Mouse (Mus musculus): ENCODE measurements around the gene Col8a1.

Col8a1 gene

GRCm38 (mm10) chr16:57754526-57755125 lies at the start of gene Col8a1:
Gene Col8a1 (minus strand): TSS chr16:57754737.
- in situ Hi-C loops (cut with MseI, MboI), result no loop called here

- in situ Hi-C loops (cut with MseI, MboI), result no loop called here
These were observed 47.3 kb upstream of the Col8a1 start for GRCm38 (mm10) chr16:57801886-57802285.

- in situ Hi-C loops (cut with MseI, MboI), result no loop called here
These were observed 41.8 kb upstream of the Col8a1 start for GRCm38 (mm10) chr16:57796321-57796720.

- in situ Hi-C loops (cut with MseI, MboI), result no loop called here
These were observed 24.5 kb upstream of the Col8a1 start for GRCm38 (mm10) chr16:57779011-57779410.

GRCm38 (mm10) chr16:57765615-57766014 lies 11.1 kb upstream of the Col8a1 start:
- in situ Hi-C loops (cut with MseI, MboI), result no loop called here

GRCm38 (mm10) chr16:57759862-57760261 lies 5.3 kb upstream of the Col8a1 start:
- in situ Hi-C loops (cut with MseI, MboI), result no loop called here

- in situ Hi-C loops (cut with MseI, MboI), result no loop called here
These were observed 1.2 kb upstream of the Col8a1 start for GRCm38 (mm10) chr16:57755708-57756107.

- in situ Hi-C loops (cut with MseI, MboI), result no loop called here
These were observed 704 bp upstream of the Col8a1 start for GRCm38 (mm10) chr16:57755241-57755640.

- in situ Hi-C loops (cut with MseI, MboI), result no loop called here
These were observed 827 bp downstream of the Col8a1 start for GRCm38 (mm10) chr16:57753539-57754280.

GRCm38 (mm10) chr16:57750549-57750948 lies 4.0 kb downstream of the Col8a1 start:
- in situ Hi-C loops (cut with MseI, MboI), result no loop called here

- in situ Hi-C loops (cut with MseI, MboI), result no loop called here
These were observed 6.4 kb downstream of the Col8a1 start for GRCm38 (mm10) chr16:57748093-57748492.

- in situ Hi-C loops (cut with MseI, MboI), result no loop called here
These were observed 7.0 kb downstream of the Col8a1 start for GRCm38 (mm10) chr16:57747357-57748056.

- in situ Hi-C loops (cut with MseI, MboI), result no loop called here
These were observed 14.4 kb downstream of the Col8a1 start for GRCm38 (mm10) chr16:57740169-57740568.

- in situ Hi-C loops (cut with MseI, MboI), result no loop called here
These were observed 19.6 kb downstream of the Col8a1 start for GRCm38 (mm10) chr16:57734942-57735341.

GRCm38 (mm10) chr16:57733545-57733944 lies 21.0 kb downstream of the Col8a1 start:
- in situ Hi-C loops (cut with MseI, MboI), result no loop called here

- in situ Hi-C loops (cut with MseI, MboI), result no loop called here
These were observed 21.4 kb downstream of the Col8a1 start for GRCm38 (mm10) chr16:57733139-57733538.

- in situ Hi-C loops (cut with MseI, MboI), result no loop called here
These were observed 29.6 kb downstream of the Col8a1 start for GRCm38 (mm10) chr16:57724978-57725377.

- in situ Hi-C loops (cut with MseI, MboI), result no loop called here
These were observed 35.6 kb downstream of the Col8a1 start for GRCm38 (mm10) chr16:57718982-57719381.

- in situ Hi-C loops (cut with MseI, MboI), result no loop called here
These were observed 55.8 kb downstream of the Col8a1 start for GRCm38 (mm10) chr16:57698733-57699132.

GRCm38 (mm10) chr16:57694694-57695093 lies 59.8 kb downstream of the Col8a1 start:
- in situ Hi-C loops (cut with MseI, MboI), result no loop called here

GRCm38 (mm10) chr16:57693906-57694522 lies 60.5 kb downstream of the Col8a1 start:
- in situ Hi-C loops (cut with MseI, MboI), result no loop called here

GRCm38 (mm10) chr16:57685790-57686399 lies 68.6 kb downstream of the Col8a1 start:
- in situ Hi-C loops (cut with MseI, MboI), result no loop called here

Data from mouse trophoblast stem cell (cell line).